In the genomic region with DNA sequence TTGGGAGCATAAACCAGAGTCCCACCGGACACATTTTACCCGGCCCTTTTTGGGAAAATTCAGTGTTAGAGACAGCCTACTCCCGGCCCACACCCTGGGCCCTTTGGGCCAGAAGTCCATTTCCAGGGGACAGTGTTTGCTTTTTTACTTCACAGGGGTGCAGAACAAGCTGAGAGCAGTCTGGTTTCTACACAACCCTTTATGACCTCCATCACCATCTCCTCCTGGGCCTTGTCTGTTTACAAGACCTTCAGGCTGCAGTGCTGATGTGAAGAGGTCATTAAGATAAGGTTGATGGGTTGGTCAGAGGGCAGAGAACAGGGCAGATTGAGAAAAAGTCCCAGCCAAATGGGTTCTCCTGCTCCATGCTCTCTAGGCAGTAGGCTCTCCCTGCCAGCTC, we compare ENCODE assay signal across 9 mouse cellular contexts. TPM values are rescaled to one million over a fixed set of nuclear protein-coding genes. Genes with fewer than 3 reads are reported as not detected.
DNase-seq lines count a peak whose midpoint lies in the region; ATAC-seq and TF ChIP-seq lines count a peak whose summit lies in the region.
"Had no signal": no experiment of that assay in that cellular context is flagged by ENCODE, and none has a peak within 500 bp of the region (broad histone marks: within the 10 kb centered on the region; RNA-seq: fewer than 3 reads in every experiment).

No protein-coding gene starts in this region.

- no peak overlapping the region for H3K4me3 ChIP-seq in heart, embryonic 11.5 days (ENCODE audit: low read depth, low read length)
- peak overlapping the region; percentile 87; the same call in 1 of the 2 replicates for H3K4me3 ChIP-seq in G1E (ENCODE audit: low read depth, low read length)
- peak overlapping the region; percentile 11; the same call in 1 of the 2 replicates for H3K4me3 ChIP-seq in forebrain, embryonic 16.5 days (replicated peaks; ENCODE audit: low read length)
- H3K4me3 ChIP-seq in liver, postnatal 0 days (ENCODE audit: low read depth, low read length) = 0 out of 2 replicates have a peak overlapping the region, but pooled peaks have one; percentile 86

- no peak overlapping the region for H3K27ac ChIP-seq in heart, embryonic 11.5 days (ENCODE audit: low read depth, low read length)
- H3K27ac ChIP-seq in forebrain, embryonic 16.5 days (ENCODE audit: low read length) = no peak overlapping the region
- H3K27ac ChIP-seq in liver, postnatal 0 days (ENCODE audit: low read depth) = peak overlapping the region; percentile 85
- H3K27ac ChIP-seq: macrophage had no signal

- peak overlapping the region; percentile 44 for H3K4me2 ChIP-seq in heart, embryonic 11.5 days
- H3K4me2 ChIP-seq in forebrain, embryonic 16.5 days (ENCODE audit: low read length) = peak overlapping the region; percentile 34
- peak overlapping the region; percentile 50 for H3K4me2 ChIP-seq in liver, postnatal 0 days (ENCODE audit: low read depth, low read length)

- no peaks in the 10 kb centered on the region for H3K36me3 ChIP-seq in heart, embryonic 11.5 days (ENCODE audit: control insufficient read depth, insufficient read depth, low read length)
- peaks cover 8% of the 10 kb centered on the region for H3K36me3 ChIP-seq in G1E (replicated peaks)
- no peaks in the 10 kb centered on the region for H3K36me3 ChIP-seq in forebrain, embryonic 16.5 days (ENCODE audit: control insufficient read depth, insufficient read depth)
- no peaks in the 10 kb centered on the region for H3K36me3 ChIP-seq in liver, postnatal 0 days (replicated peaks; ENCODE audit: insufficient read depth, low read length)

- DNase-seq in heart, postnatal 14 days = no peak
- no peak for DNase-seq in G1E (ENCODE audit: low spot score)
- no peak for DNase-seq in liver, postnatal 0 days
- no peak for DNase-seq in urinary bladder, adult 2 months (ENCODE audit: low spot score)
- no peak for DNase-seq in left cerebral cortex, adult 11 months (ENCODE audit: low spot score)
- no peak for DNase-seq in kidney, postnatal 4 days

- no peak for TF ChIP-seq CTCF in G1E (IDR thresholded peaks at IDR 0.05; ENCODE audit: low read depth, low read length)
- TF ChIP-seq CTCF in liver, postnatal 0 days (IDR thresholded peaks at IDR 0.05; ENCODE audit: low read depth) = no peak

- no peak overlapping the region for H3K9ac ChIP-seq in heart, embryonic 11.5 days (ENCODE audit: low read depth, low read length)
- H3K9ac ChIP-seq in forebrain, embryonic 16.5 days (replicated peaks; ENCODE audit: low read depth, low read length) = peak overlapping the region; percentile 10; the same call in 1 of the 2 replicates
- H3K9ac ChIP-seq in liver, postnatal 0 days (replicated peaks) = peak overlapping the region; percentile 22; the same call in 1 of the 2 replicates

- intact Hi-C loops in heart, postnatal 14 days (cut with DNase I) = loop anchor here (1.0 to 10.0 kb wide), 5 partner anchors 58 to 448 kb away; partner anchors contain the start of gene Gnai3

- no peak; the same call in 1 of the 2 replicates for ATAC-seq in heart, embryonic 11.5 days (replicated peaks; ENCODE audit: insufficient number of reproducible peaks, low FRiP score, low TSS enrichment)
- ATAC-seq in G1E (ENCODE audit: extremely low read depth, insufficient number of reproducible peaks, low FRiP score, poor library complexity, severe bottlenecking) = no peak
- no peak; the same call in 1 of the 2 replicates for ATAC-seq in forebrain, embryonic 16.5 days
- peak; percentile 47 for ATAC-seq in liver, postnatal 0 days

- H3K27me3 ChIP-seq in heart, embryonic 11.5 days (ENCODE audit: control insufficient read depth, insufficient read depth, low read length) = no peaks in the 10 kb centered on the region
- H3K27me3 ChIP-seq in G1E (ENCODE audit: insufficient read depth, low read length) = peaks cover 24% of the 10 kb centered on the region
- no peaks in the 10 kb centered on the region for H3K27me3 ChIP-seq in forebrain, embryonic 16.5 days (replicated peaks; ENCODE audit: control insufficient read depth, insufficient read depth, low read length)
- H3K27me3 ChIP-seq in liver, postnatal 0 days (ENCODE audit: insufficient read depth, low read length) = no peaks in the 10 kb centered on the region

- peaks cover 22% of the 10 kb centered on the region for H3K4me1 ChIP-seq in heart, embryonic 11.5 days (ENCODE audit: control insufficient read depth, insufficient read depth, low read length)
- peaks cover 34% of the 10 kb centered on the region for H3K4me1 ChIP-seq in G1E (ENCODE audit: insufficient read depth, low read depth, low read length)
- H3K4me1 ChIP-seq in forebrain, embryonic 16.5 days (replicated peaks; ENCODE audit: control insufficient read depth, insufficient read depth, low read length) = peaks cover 28% of the 10 kb centered on the region
- H3K4me1 ChIP-seq in liver, postnatal 0 days (ENCODE audit: insufficient read depth) = peaks cover 23% of the 10 kb centered on the region

- TF ChIP-seq EP300 in liver, postnatal 0 days (IDR thresholded peaks at IDR 0.05; ENCODE audit: low read depth) = no peak

- WGBS in heart, embryonic 11.5 days (ENCODE audit: insufficient replicate concordance) = 43% methylated on average over 3 of the region's 3 CpGs
- WGBS in forebrain, embryonic 16.5 days = 46% methylated on average over 3 of the region's 3 CpGs
- 43% methylated on average over 3 of the region's 3 CpGs for WGBS in liver, postnatal 0 days (ENCODE audit: insufficient replicate concordance)

- no peaks in the 10 kb centered on the region for H3K9me3 ChIP-seq in heart, embryonic 11.5 days (replicated peaks; ENCODE audit: control insufficient read depth, low read length)
- H3K9me3 ChIP-seq in G1E (replicated peaks) = no peaks in the 10 kb centered on the region
- no peaks in the 10 kb centered on the region for H3K9me3 ChIP-seq in forebrain, embryonic 16.5 days (ENCODE audit: control insufficient read depth, low read length)
- H3K9me3 ChIP-seq in liver, postnatal 0 days (ENCODE audit: low read length) = no peaks in the 10 kb centered on the region

RNA-seq across cellular contexts. Expression of gene Ahcyl1, which starts 0.6 kb away (rescaled TPM):
- 56.1 and 68.1 TPM in 2 replicates for polyA plus RNA-seq in heart, embryonic 11.5 days (2014; fragmentation: Nextera tagmentation; extraction: Ambion mirVana)
- 10 to 100 TPM; 79.1 to 91.9 TPM for total RNA-seq in heart, postnatal 14 days (2021)
- total RNA-seq in G1E (2014; fragmentation: Nextera tagmentation) = 146 and 149 TPM in 2 replicates
- total RNA-seq in G1E (2017) = 43.7 and 54.9 TPM in 2 replicates
- 18.2 and 21.4 TPM in 2 replicates for polyA plus RNA-seq in G1E (2012)
- 110 and 117 TPM in 2 replicates for polyA plus RNA-seq in forebrain, embryonic 16.5 days (2015; fragmentation: Nextera tagmentation; extraction: Ambion mirVana)
- 18.1 and 19.8 TPM in 2 replicates for polyA plus RNA-seq in liver, postnatal 0 days (2015; fragmentation: Nextera tagmentation; extraction: Ambion mirVana)
- 101 and 110 TPM in 2 replicates for polyA plus RNA-seq in urinary bladder, adult 2 months (2012; rRNA removed)
